Mouse (Mus musculus) MEL (cell line): Measurements from ENCODE around the gene Prkcb. TPM values are rescaled to one million over a fixed set of nuclear protein-coding genes. Genes with fewer than 3 reads are reported as not detected.

Source experiments
- DNase-seq: peaks from one replicate; pipeline ENCODE4 v3.0.0; 2011; ENCODE audit warnings: low read depth, low spot score
- H3K27ac ChIP-seq: 2 replicates; pipeline ENCODE4 v1.5.1; 2012; ENCODE audit warnings: low read depth, mild to moderate bottlenecking, control low read depth, low read length, moderate library complexity; ENCODE audit not compliant: control insufficient read depth
- H3K27me3 ChIP-seq, 2 experiments: fragments of 150-350 bp in 1 of 2; sonication (generic) in 1 of 2; 2 replicates each; pipeline ENCODE4 v1.6.1; 2012; ENCODE audit warnings: low read length in 2 of 2, mild to moderate bottlenecking in 2 of 2, improper control_type of control experiment in 1 of 2, moderate library complexity in 1 of 2; ENCODE audit not compliant: insufficient read depth in 2 of 2, control insufficient read depth in 1 of 2
- H3K36me3 ChIP-seq, 2 experiments: 2 replicates each; pipeline ENCODE4 v1.6.1; 2012 to 2014; ENCODE audit warnings: low read length in 2 of 2, improper control_type of control experiment in 1 of 2, inconsistent platforms in 1 of 2, mild to moderate bottlenecking in 1 of 2; ENCODE audit not compliant: insufficient read depth in 2 of 2, control insufficient read depth in 1 of 2
- H3K4me1 ChIP-seq, 2 experiments: fragments of 150-350 bp in 1 of 2; sonication (generic) in 1 of 2; 2 replicates each; pipeline ENCODE4 v1.6.1; 2012; ENCODE audit warnings: low read length in 2 of 2, improper control_type of control experiment in 1 of 2, mild to moderate bottlenecking in 1 of 2; ENCODE audit not compliant: insufficient read depth in 2 of 2, control insufficient read depth in 1 of 2
- H3K4me3 ChIP-seq, 2 experiments: fragments of 150-350 bp in 1 of 2; sonication (generic) in 1 of 2; 2 replicates each; pipeline ENCODE4 v1.5.1; 2012; ENCODE audit warnings: low read depth in 2 of 2, low read length in 2 of 2, mild to moderate bottlenecking in 2 of 2, moderate library complexity in 2 of 2, control low read depth in 1 of 2, improper control_type of control experiment in 1 of 2; ENCODE audit not compliant: control insufficient read depth in 1 of 2, insufficient read depth in 1 of 2
- H3K79me2 ChIP-seq: 2 replicates; pipeline ENCODE4 v1.6.1; 2012; ENCODE audit warnings: mild to moderate bottlenecking, low read length, moderate library complexity; ENCODE audit not compliant: control insufficient read depth, poor library complexity, insufficient read depth
- H3K9ac ChIP-seq: 2 replicates; pipeline ENCODE4 v1.6.1; 2012; ENCODE audit warnings: low read depth, mild to moderate bottlenecking, control low read depth, low read length, moderate library complexity; ENCODE audit not compliant: control insufficient read depth, poor library complexity, severe bottlenecking
- H3K9me3 ChIP-seq: fragments of 150-350 bp; sonication (generic); replicated peaks from 2 replicates; pipeline ENCODE4 v1.6.1; 2012; ENCODE audit warnings: mild to moderate bottlenecking, low read length, improper control_type of control experiment, moderate library complexity; ENCODE audit not compliant: insufficient read depth
- BHLHE40 ChIP-seq: IDR thresholded peaks from 2 replicates; pipeline ENCODE4 v1.6.1; 2012; ENCODE audit warnings: low read depth, mild to moderate bottlenecking, inconsistent platforms, low read length, improper control_type of control experiment, borderline replicate concordance
- CTCF ChIP-seq, 3 experiments: IDR thresholded peaks in 2 of 3; conservative IDR thresholded peaks in 1 of 3; 2 replicates each; pipeline ENCODE4 v1.5.1; 2011 to 2012; ENCODE audit warnings: low read length in 3 of 3, low read depth in 2 of 3, mild to moderate bottlenecking in 2 of 3, improper control_type of control experiment in 1 of 3, inconsistent platforms in 1 of 3, mixed read lengths in 1 of 3, moderate library complexity in 1 of 3; ENCODE audit not compliant: control insufficient read depth in 1 of 3, insufficient read depth in 1 of 3, poor library complexity in 1 of 3, severe bottlenecking in 1 of 3
- ELF1 ChIP-seq: IDR thresholded peaks from 2 replicates; pipeline ENCODE4 v1.6.1; 2014; ENCODE audit warnings: low read depth, mild to moderate bottlenecking, inconsistent platforms, low read length, improper control_type of control experiment, moderate library complexity
- ETS1 ChIP-seq: IDR thresholded peaks from 2 replicates; pipeline ENCODE4 v1.6.1; 2012; ENCODE audit warnings: low read depth, mild to moderate bottlenecking, inconsistent platforms, low read length, improper control_type of control experiment, moderate library complexity
- HCFC1 ChIP-seq: IDR thresholded peaks from 2 replicates; pipeline ENCODE4 v1.6.1; 2012; ENCODE audit warnings: low read depth, mild to moderate bottlenecking, inconsistent platforms, low read length, improper control_type of control experiment, moderate library complexity
- JUND ChIP-seq: IDR thresholded peaks from 2 replicates; pipeline ENCODE4 v1.6.1; 2011; ENCODE audit warnings: low read depth, mild to moderate bottlenecking, improper control_type of control experiment, low read length
- MAZ ChIP-seq: IDR thresholded peaks from 2 replicates; pipeline ENCODE4 v1.6.1; 2012; ENCODE audit warnings: low read depth, mild to moderate bottlenecking, inconsistent platforms, low read length, improper control_type of control experiment
- MYB ChIP-seq: IDR thresholded peaks from 2 replicates; pipeline ENCODE4 v1.6.1; 2011; ENCODE audit warnings: mild to moderate bottlenecking, low read depth, low read length, improper control_type of control experiment
- POLR2AphosphoS2 ChIP-seq: IDR thresholded peaks from 2 replicates; pipeline ENCODE4 v1.6.1; 2011; ENCODE audit warnings: low read length, improper control_type of control experiment
- SIN3A ChIP-seq: IDR thresholded peaks from 2 replicates; pipeline ENCODE4 v1.6.1; 2012; ENCODE audit warnings: low read length, improper control_type of control experiment, inconsistent platforms
- SMC3 ChIP-seq: IDR thresholded peaks from 2 replicates; pipeline ENCODE4 v1.6.1; 2011; ENCODE audit warnings: low read depth, low read length, improper control_type of control experiment
- TCF12 ChIP-seq: IDR thresholded peaks from 2 replicates; pipeline ENCODE4 v1.6.1; 2014; ENCODE audit warnings: low read depth, mild to moderate bottlenecking, inconsistent platforms, low read length, improper control_type of control experiment, moderate library complexity
- UBTF ChIP-seq: IDR thresholded peaks from 2 replicates; pipeline ENCODE4 v1.6.1; 2012; ENCODE audit warnings: low read depth, mild to moderate bottlenecking, inconsistent platforms, low read length, improper control_type of control experiment, moderate library complexity, borderline replicate concordance; ENCODE audit not compliant: insufficient read depth
- USF1 ChIP-seq: IDR thresholded peaks from 2 replicates; pipeline ENCODE4 v1.6.1; 2014; ENCODE audit warnings: low read depth, mild to moderate bottlenecking, inconsistent platforms, low read length, improper control_type of control experiment, moderate library complexity
- ZKSCAN1 ChIP-seq: IDR thresholded peaks from 2 replicates; pipeline ENCODE4 v1.6.1; 2012; ENCODE audit warnings: low read depth, mild to moderate bottlenecking, inconsistent platforms, low read length, improper control_type of control experiment, moderate library complexity
- ZMIZ1 ChIP-seq: IDR thresholded peaks from 2 replicates; pipeline ENCODE4 v1.6.1; 2012; ENCODE audit warnings: low read depth, mild to moderate bottlenecking, inconsistent platforms, low read length, improper control_type of control experiment, moderate library complexity
- ZNF384 ChIP-seq: IDR thresholded peaks from 2 replicates; pipeline ENCODE4 v1.6.1; 2012; ENCODE audit warnings: low read depth, mild to moderate bottlenecking, inconsistent platforms, low read length, improper control_type of control experiment
- polyA plus RNA-seq, 2 experiments: library from polyadenylated mRNA; stranded (reverse) in 1 of 2; unstranded in 1 of 2; fragments of >175 nt in 1 of 2; fragments of >200 nt in 1 of 2; gene quantifications; 2 replicates each; pipeline versions ENCODE4 v1.2.1 to v1.2.4; 2012; ENCODE audit warnings: low replicate concordance in 2 of 2, low read depth in 1 of 2; ENCODE audit not compliant: insufficient read length in 2 of 2, insufficient read depth in 1 of 2, missing spikeins in 1 of 2
- total RNA-seq: library from RNA; depleted of rRNA; stranded (reverse); fragments of 300-350 nt; gene quantifications from 2 replicates; pipeline ENCODE4 v1.2.3, GENCODE M21; 2012

Gene Prkcb
- total and polyA plus RNA-seq, 3 experiments = not detected

DNA sequence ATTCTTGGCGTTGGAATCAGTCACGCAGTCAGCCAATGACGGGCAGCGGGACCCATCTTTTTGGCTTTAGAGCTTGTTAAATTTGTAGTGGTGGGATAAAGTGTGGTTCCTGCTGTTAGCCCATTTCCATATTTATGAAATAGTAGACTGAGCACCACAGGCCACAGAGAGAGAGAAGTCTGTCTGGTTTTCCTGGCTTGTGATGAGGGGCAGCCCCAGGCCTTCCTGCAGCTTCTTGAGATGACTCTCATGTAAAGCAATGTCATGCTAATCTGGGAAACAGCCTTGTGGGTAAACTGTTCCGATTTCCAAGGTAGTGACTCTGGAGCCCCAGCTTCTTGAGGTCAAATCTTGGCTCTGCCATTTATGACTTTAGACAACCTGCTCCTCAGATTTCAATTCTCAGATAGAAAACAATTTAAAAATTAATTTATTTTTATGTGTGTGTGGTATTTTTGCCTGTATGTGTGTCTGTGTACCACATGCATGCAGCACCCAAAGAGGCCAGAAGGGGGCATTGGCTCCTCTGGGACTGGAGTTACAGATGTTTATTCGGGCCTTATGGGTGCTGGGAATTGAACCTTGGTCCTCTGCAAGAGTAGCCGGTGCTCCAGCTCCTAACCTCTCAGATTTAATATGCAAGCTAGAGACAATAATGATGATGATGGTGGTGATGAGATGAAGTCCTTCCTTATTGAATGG, 32.4 kb downstream of the Prkcb start:
- H3K9ac ChIP-seq = no peak overlapping the region
- H3K9me3 ChIP-seq = no peaks in the 10 kb centered on the region
- no peaks in the 10 kb centered on the region for H3K79me2 ChIP-seq
- peak in 2 of 3 experiments; percentile 7 to 8; a peak in 1 of 6 replicates for TF ChIP-seq CTCF (IDR thresholded peaks at IDR 0.05 in 2 of 3, conservative IDR thresholded peaks at IDR 0.05 in 1 of 3; ENCODE audit: control insufficient read depth in 1 of 3, insufficient read depth in 1 of 3, low read depth in 2 of 3, low read length in 3 of 3, poor library complexity in 1 of 3, severe bottlenecking in 1 of 3)
- TF ChIP-seq BHLHE40 = no peak
- no peaks in the 10 kb centered on the region for H3K36me3 ChIP-seq
- no peaks in the 10 kb centered on the region for H3K27me3 ChIP-seq
- no peaks in the 10 kb centered on the region for H3K4me1 ChIP-seq
- H3K4me3 ChIP-seq = no peak overlapping the region
- H3K27ac ChIP-seq = no peak overlapping the region
- no peak for DNase-seq

DNA sequence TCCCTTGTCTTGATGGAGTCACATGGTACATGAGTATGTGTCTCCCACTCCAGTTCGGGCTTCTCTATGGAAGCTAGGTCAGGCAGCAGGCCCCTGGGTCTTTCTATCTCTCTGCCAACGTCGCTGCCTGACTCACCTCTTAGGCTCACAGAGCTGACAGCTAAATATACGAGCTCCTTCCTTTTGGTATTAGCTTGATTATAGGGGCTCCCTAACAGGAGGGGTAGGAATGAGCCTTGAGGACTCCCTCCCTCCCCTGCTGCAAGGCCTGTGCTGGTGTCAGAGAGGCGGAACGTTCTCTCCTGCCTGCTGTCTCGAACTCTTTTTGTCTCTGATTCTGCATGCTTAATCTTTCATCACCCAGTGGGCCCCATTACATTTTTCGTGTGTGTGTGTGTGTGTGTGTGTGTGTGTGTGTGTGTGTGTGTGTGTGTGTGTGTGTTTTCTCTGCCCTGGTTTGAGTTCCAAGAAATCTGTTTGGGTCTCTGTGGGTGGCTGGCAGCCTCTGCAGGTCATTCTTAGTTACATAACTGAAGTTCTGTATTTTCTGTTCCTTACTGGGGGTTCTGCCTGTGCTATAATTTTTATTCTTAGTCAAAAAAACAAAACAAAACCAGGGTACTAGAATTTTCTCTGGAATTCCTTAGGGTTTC, 33.6 kb downstream of the Prkcb start:
- no peaks in the 10 kb centered on the region for H3K27me3 ChIP-seq
- H3K79me2 ChIP-seq = no peaks in the 10 kb centered on the region
- no peak for DNase-seq
- no peak overlapping the region for H3K9ac ChIP-seq
- no peaks in the 10 kb centered on the region for H3K4me1 ChIP-seq
- no peaks in the 10 kb centered on the region for H3K36me3 ChIP-seq
- no peaks in the 10 kb centered on the region for H3K9me3 ChIP-seq
- H3K27ac ChIP-seq = no peak overlapping the region
- TF ChIP-seq ELF1 (no peak), USF1 (no peak), UBTF (no peak), MAZ (no peak), ZNF384 (no peak), POLR2AphosphoS2 (no peak), HCFC1 (no peak), ZMIZ1 (no peak), SIN3A (no peak), TCF12 (no peak), MYB (no peak), ETS1 (no peak), JUND (no peak), SMC3 (no peak), ZKSCAN1 (no peak), CTCF (IDR thresholded peaks at IDR 0.05 in 2 of 3, conservative IDR thresholded peaks at IDR 0.05 in 1 of 3; ENCODE audit: control insufficient read depth in 1 of 3, insufficient read depth in 1 of 3, low read depth in 2 of 3, low read length in 3 of 3, poor library complexity in 1 of 3, severe bottlenecking in 1 of 3) (no peak)
- TF ChIP-seq, all 39 proteins: peak for 0
- H3K4me3 ChIP-seq = no peak overlapping the region
